Mouse (Mus musculus) intestine, postnatal 0 days (tissue): ENCODE measurements around the gene Dscaml1. TPM values are rescaled to one million over a fixed set of nuclear protein-coding genes. Genes with fewer than 3 reads are reported as not detected.

ENCODE experiments used
- ATAC-seq: fragments of 200-750 bp; cut with Nextera tagmentation; 2 replicates; pipeline ENCODE4 v1.8.0; 2017; ENCODE audit warnings: mild to moderate bottlenecking, moderate TSS enrichment, moderate library complexity
- H3K27ac ChIP-seq: fragments of 300-500 bp; sonication (generic); 2 replicates; pipeline ENCODE4 v1.5.1; 2014; ENCODE audit warnings: mild to moderate bottlenecking, low read depth, low read length, moderate library complexity
- H3K27me3 ChIP-seq: fragments of 300-500 bp; sonication (generic); replicated peaks from 2 replicates; pipeline ENCODE4 v1.6.1; 2014; ENCODE audit warnings: low read length, mixed read lengths; ENCODE audit not compliant: control insufficient read depth, insufficient read depth
- H3K36me3 ChIP-seq: fragments of 300-500 bp; sonication (generic); 2 replicates; pipeline ENCODE4 v1.6.1; 2014; ENCODE audit warnings: mild to moderate bottlenecking, moderate library complexity; ENCODE audit not compliant: control insufficient read depth, insufficient read depth
- H3K4me1 ChIP-seq: fragments of 300-500 bp; sonication (generic); replicated peaks from 2 replicates; pipeline ENCODE4 v1.6.1; 2014; ENCODE audit warnings: antibody characterized with exemption, low read length, mixed read lengths; ENCODE audit not compliant: control insufficient read depth, insufficient read depth
- H3K4me2 ChIP-seq: fragments of 300-500 bp; sonication (generic); replicated peaks from 2 replicates; pipeline ENCODE4 v1.6.1; 2014; ENCODE audit warnings: low read depth, mild to moderate bottlenecking, moderate library complexity
- H3K4me3 ChIP-seq: fragments of 300-500 bp; sonication (generic); 2 replicates; pipeline ENCODE4 v1.5.1; 2014; ENCODE audit warnings: low read depth, low read length
- H3K9ac ChIP-seq: fragments of 300-500 bp; sonication (generic); 2 replicates; pipeline ENCODE4 v1.6.1; 2014; ENCODE audit warnings: mild to moderate bottlenecking, low read depth, low read length
- H3K9me3 ChIP-seq: fragments of 300-500 bp; sonication (generic); 2 replicates; pipeline ENCODE4 v1.6.1; 2016; ENCODE audit warnings: mixed run types; ENCODE audit not compliant: control insufficient read depth
- CTCF ChIP-seq: sonication (generic); IDR thresholded peaks from 2 replicates; pipeline ENCODE4 v1.5.1; 2016; ENCODE audit warnings: low read depth, mild to moderate bottlenecking, control low read depth, antibody characterized with exemption, moderate library complexity
- WGBS: fragments of 180-500 bp; shearing (Covaris S2); extraction: QIAGEN DNeasy Blood & Tissue Kit; methylation state at CpG from one replicate; pipeline ENCODE4 v1.1.7; 2014; 5-methylcytosine and 5-hydroxymethylcytosine counted together
- polyA plus RNA-seq: library from polyadenylated mRNA; unstranded; fragments of >200 nt; fragmentation: Nextera tagmentation; extraction: Ambion mirVana; gene quantifications from 2 replicates; pipeline ENCODE4 v1.2.1, GENCODE M21; 2015

Dscaml1 gene
- polyA plus RNA-seq, 1 experiment from 2014 or later: 0.09 TPM

GRCm38 (mm10) chr9:45451346-45451745 lies 24.9 kb downstream of the Dscaml1 start:
- Histone ChIP-seq H3K9me3 (no peaks in the 10 kb centered on the region), H3K27me3 (no peaks in the 10 kb centered on the region), H3K36me3 (no peaks in the 10 kb centered on the region), H3K4me2 (no peak overlapping the region), H3K27ac (no peak overlapping the region), H3K4me1 (no peaks in the 10 kb centered on the region), H3K4me3 (no peak overlapping the region), H3K9ac (no peak overlapping the region)
- no peak for ATAC-seq
- TF ChIP-seq CTCF: no peak
- 86% methylated on average over 4 of the region's 4 CpGs for WGBS

GRCm38 (mm10) chr9:45454032-45454431 lies 27.6 kb downstream of the Dscaml1 start:
- Histone ChIP-seq H3K36me3 (no peaks in the 10 kb centered on the region), H3K4me2 (no peak overlapping the region), H3K27ac (no peak overlapping the region), H3K4me1 (no peaks in the 10 kb centered on the region), H3K27me3 (no peaks in the 10 kb centered on the region), H3K9me3 (no peaks in the 10 kb centered on the region), H3K4me3 (no peak overlapping the region), H3K9ac (no peak overlapping the region)
- ATAC-seq: no peak
- WGBS: 83% methylated on average over 10 of the region's 10 CpGs
- TF ChIP-seq CTCF: no peak

- no peak for ATAC-seq
- no peaks in the 10 kb centered on the region for H3K27me3 ChIP-seq
- H3K9ac ChIP-seq: no peak overlapping the region
- no peak overlapping the region for H3K27ac ChIP-seq
- no peaks in the 10 kb centered on the region for H3K36me3 ChIP-seq
- H3K4me3 ChIP-seq: no peak overlapping the region
- H3K4me1 ChIP-seq: no peaks in the 10 kb centered on the region
- TF ChIP-seq CTCF: no peak
- H3K9me3 ChIP-seq: no peaks in the 10 kb centered on the region
- WGBS: 71% methylated on average over 8 of the region's 8 CpGs
- H3K4me2 ChIP-seq: no peak overlapping the region
Observed at GRCm38 (mm10) chr9:45454889-45455610, 28.6 kb downstream of the Dscaml1 start.

- no peak overlapping the region for H3K4me3 ChIP-seq
- no peaks in the 10 kb centered on the region for H3K4me1 ChIP-seq
- no peak for TF ChIP-seq CTCF
- WGBS: 29% methylated on average over 7 of the region's 7 CpGs
- no peaks in the 10 kb centered on the region for H3K36me3 ChIP-seq
- H3K27ac ChIP-seq: no peak overlapping the region
- H3K27me3 ChIP-seq: no peaks in the 10 kb centered on the region
- H3K9ac ChIP-seq: no peak overlapping the region
- ATAC-seq: no peak
- H3K4me2 ChIP-seq: no peak overlapping the region
- H3K9me3 ChIP-seq: no peaks in the 10 kb centered on the region
Observed at GRCm38 (mm10) chr9:45457200-45457599, 30.8 kb downstream of the Dscaml1 start.

- ATAC-seq: no peak
- no peak for TF ChIP-seq CTCF
- no peaks in the 10 kb centered on the region for H3K36me3 ChIP-seq
- 76% methylated on average over 14 of the region's 14 CpGs for WGBS
- no peak overlapping the region for H3K9ac ChIP-seq
- no peaks in the 10 kb centered on the region for H3K9me3 ChIP-seq
- H3K4me1 ChIP-seq: no peaks in the 10 kb centered on the region
- H3K27ac ChIP-seq: no peak overlapping the region
- no peak overlapping the region for H3K4me3 ChIP-seq
- no peaks in the 10 kb centered on the region for H3K27me3 ChIP-seq
- no peak overlapping the region for H3K4me2 ChIP-seq
Observed at GRCm38 (mm10) chr9:45458363-45458762, 31.9 kb downstream of the Dscaml1 start.

- no peak for TF ChIP-seq CTCF
- no peak overlapping the region for H3K4me3 ChIP-seq
- H3K9ac ChIP-seq: no peak overlapping the region
- no peaks in the 10 kb centered on the region for H3K27me3 ChIP-seq
- H3K27ac ChIP-seq: no peak overlapping the region
- H3K4me2 ChIP-seq: no peak overlapping the region
- H3K4me1 ChIP-seq: no peaks in the 10 kb centered on the region
- no peaks in the 10 kb centered on the region for H3K36me3 ChIP-seq
- no peak for ATAC-seq
- WGBS: 39% methylated on average over 6 of the region's 6 CpGs
- no peaks in the 10 kb centered on the region for H3K9me3 ChIP-seq
Observed at GRCm38 (mm10) chr9:45465396-45466019, 39.1 kb downstream of the Dscaml1 start.
